Mouse (Mus musculus) kidney, adult 2 months (tissue): ENCODE data around the gene Fcgr2b.

ENCODE experiments used
- CTCF ChIP-seq: fragments of 200-500 bp; conservative IDR thresholded peaks from 2 replicates; pipeline ENCODE4 v1.5.1; 2011; ENCODE audit warnings: low read depth, mild to moderate bottlenecking, control low read depth, low read length, moderate library complexity, mixed read lengths; ENCODE audit not compliant: insufficient read depth, insufficient read length
- POLR2A ChIP-seq: fragments of 200-500 bp; IDR thresholded peaks from one replicate; pipeline ENCODE4 v1.6.1; 2011; ENCODE audit warnings: low read depth, low read length, control low read depth

DNA sequence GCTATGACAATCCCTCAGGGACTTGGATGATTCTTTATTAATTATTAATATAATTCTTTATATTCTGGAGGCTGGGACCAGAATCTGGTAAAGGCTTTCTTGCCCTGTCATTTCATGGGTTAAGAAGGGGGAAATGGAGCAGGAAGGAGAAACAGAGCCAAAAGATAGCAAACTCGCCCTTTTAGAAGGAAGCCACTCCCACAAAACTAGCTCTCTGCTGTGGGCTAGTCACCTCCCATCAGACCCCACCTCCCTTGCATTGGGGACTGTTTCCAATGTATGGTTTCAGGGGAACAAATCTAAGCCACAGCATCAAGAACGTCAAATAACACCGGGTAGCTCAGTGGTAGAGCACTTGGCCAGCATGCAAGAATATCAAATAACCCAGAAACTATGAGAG, 18.1 kb downstream of the Fcgr2b start:
- TF ChIP-seq CTCF (no peak), POLR2A (no peak)
